Mouse (Mus musculus) embryonic fibroblast, embryonic 13.5 days (primary cell): ENCODE results near the gene Bicra. TPM values are rescaled to one million over a fixed set of nuclear protein-coding genes. Genes with fewer than 3 reads are reported as not detected.

ENCODE experiments used
- H3K27ac ChIP-seq: 2 replicates; pipeline ENCODE4 v1.5.1; 2012; ENCODE audit warnings: low read length, control low read depth, inconsistent platforms; ENCODE audit not compliant: insufficient read depth
- H3K4me1 ChIP-seq: 2 replicates; pipeline ENCODE4 v1.6.1; 2011; ENCODE audit warnings: low read length; ENCODE audit not compliant: control insufficient read depth, insufficient read depth
- H3K4me3 ChIP-seq: 2 replicates; pipeline ENCODE4 v1.5.1; 2011; ENCODE audit warnings: mild to moderate bottlenecking, control low read depth, low read length; ENCODE audit not compliant: insufficient read depth
- CTCF ChIP-seq: IDR thresholded peaks from 2 replicates; pipeline ENCODE4 v1.5.1; 2011; ENCODE audit warnings: mild to moderate bottlenecking, control low read depth, low read length, moderate library complexity, borderline replicate concordance; ENCODE audit not compliant: insufficient read depth
- POLR2A ChIP-seq: IDR thresholded peaks from 2 replicates; pipeline ENCODE4 v1.6.1; 2011; ENCODE audit warnings: low read depth, mild to moderate bottlenecking, control low read depth, low read length, moderate library complexity
- polyA plus RNA-seq: library from polyadenylated mRNA; stranded (reverse); fragments of >200 nt; gene quantifications from 2 replicates; pipeline ENCODE4 v1.2.4, GENCODE M21; 2011; ENCODE audit warnings: low read depth; ENCODE audit not compliant: missing spikeins, insufficient read length

Bicra gene
- polyA plus RNA-seq, 1 experiment: 10.8 TPM

DNA sequence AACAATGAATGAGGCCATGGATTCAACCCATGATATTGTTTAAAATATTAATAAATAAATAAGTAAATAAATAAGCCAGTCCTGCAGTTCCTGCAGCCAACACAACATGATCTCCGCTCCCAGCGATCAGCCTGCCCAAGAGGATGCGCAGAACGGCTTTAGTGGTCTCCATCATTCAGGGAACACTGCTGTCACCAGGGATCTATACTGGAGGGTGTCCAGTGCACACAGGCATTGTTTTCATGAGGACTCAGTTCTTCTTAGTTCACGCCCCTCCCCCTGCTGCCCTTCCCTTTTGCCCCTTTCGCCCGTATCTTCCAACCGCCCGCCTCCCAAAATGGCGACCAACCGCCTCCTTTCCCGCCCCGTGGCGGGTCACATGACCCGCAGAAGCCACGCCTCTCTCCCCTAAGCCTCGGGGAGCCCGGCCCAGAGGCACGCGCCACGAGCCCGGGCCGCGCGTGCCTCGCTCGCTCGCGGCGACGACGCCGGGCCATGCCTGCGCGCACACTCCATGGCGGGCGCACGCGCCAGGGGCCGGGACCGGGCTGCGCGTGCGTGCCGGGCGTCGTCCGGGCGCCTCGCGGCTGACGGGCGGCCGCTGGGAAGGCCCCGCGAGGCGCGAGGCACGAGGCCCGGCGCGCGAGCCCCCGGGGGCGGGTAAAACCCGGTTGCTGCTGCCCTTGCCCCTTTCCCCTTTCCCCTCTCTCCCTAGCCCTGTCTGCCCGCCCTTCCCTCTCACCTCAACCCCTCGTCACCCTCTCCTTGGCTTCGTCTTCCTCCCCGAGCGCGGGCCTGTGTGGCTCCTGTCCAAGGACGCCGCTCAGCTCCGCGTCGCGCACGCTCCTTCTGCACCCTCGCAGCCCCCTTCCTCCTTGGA is 13.7 kb upstream of the Bicra start, which contains the start of gene Zfp541:
Gene Zfp541, plus strand, starts transcription at position 596 of the 880 bp plus-strand sequence.
- Histone ChIP-seq H3K4me1 (no peaks in the 10 kb centered on the region), H3K4me3 (no peak within 1 kb of the TSS), H3K27ac (no peak within 1 kb of the TSS)
- no peak for TF ChIP-seq CTCF
- TF ChIP-seq POLR2A: no peak

- no peak overlapping the region for H3K4me3 ChIP-seq
- H3K4me1 ChIP-seq: no peaks in the 10 kb centered on the region; the same call in 1 of the 2 replicates
- no peak overlapping the region for H3K27ac ChIP-seq
- TF ChIP-seq CTCF (no peak), POLR2A (no peak)
Measured at GRCm38 (mm10) chr7:16057136-16057534, 9.4 kb upstream of the Bicra start.

GRCm38 (mm10) chr7:16056459-16057135 is 8.9 kb upstream of the Bicra start:
- H3K27ac ChIP-seq: no peak overlapping the region
- no peak overlapping the region for H3K4me3 ChIP-seq
- TF ChIP-seq CTCF (no peak), POLR2A (no peak)
- no peaks in the 10 kb centered on the region; the same call in 1 of the 2 replicates for H3K4me1 ChIP-seq

DNA sequence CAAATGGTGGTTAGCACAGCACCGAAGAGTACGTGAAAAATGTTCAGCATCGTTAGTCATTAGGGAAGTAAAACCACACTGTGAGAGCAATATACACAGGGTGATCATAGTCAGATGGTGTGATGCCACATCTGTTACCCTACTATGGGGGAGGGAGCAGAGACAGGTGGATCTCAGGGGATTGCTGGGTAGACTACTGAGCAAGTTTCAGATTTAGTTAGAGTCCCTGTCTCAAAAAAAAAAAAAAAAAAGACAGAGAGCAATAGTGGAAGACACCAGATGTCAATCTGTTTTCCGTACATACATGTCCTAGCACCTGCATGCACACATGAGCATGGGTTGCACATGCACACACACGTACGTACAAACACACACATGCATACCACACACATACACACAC is 7.9 kb upstream of the Bicra start:
- no peak overlapping the region for H3K27ac ChIP-seq
- no peak for TF ChIP-seq CTCF
- no peak for TF ChIP-seq POLR2A
- H3K4me1 ChIP-seq: no peaks in the 10 kb centered on the region; the same call in 1 of the 2 replicates

DNA sequence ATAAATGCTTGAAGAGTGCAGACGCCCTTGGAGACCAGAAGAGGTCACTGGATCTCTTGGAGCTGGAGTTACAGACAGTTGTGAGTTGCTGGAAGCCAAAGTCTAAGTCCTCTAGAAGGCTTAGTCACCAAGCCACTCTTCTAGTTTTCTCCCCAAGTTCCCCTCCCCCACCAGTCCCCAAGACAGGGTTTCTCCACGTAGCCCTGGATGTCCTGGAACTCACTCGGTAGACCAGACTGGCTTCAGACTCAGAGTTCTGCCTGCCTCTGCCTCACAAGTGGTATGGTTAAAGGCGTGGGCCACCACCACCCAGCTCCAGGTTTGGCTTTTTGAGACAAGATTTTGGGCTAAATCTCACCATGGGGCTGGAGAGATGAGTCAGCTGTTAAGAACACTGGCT is 7.2 kb upstream of the Bicra start:
- H3K27ac ChIP-seq: no peak overlapping the region
- TF ChIP-seq POLR2A: no peak
- no peak for TF ChIP-seq CTCF

More for the DNA sequence above, 7.9 kb upstream of the Bicra start:
- no peak overlapping the region for H3K4me3 ChIP-seq

DNA sequence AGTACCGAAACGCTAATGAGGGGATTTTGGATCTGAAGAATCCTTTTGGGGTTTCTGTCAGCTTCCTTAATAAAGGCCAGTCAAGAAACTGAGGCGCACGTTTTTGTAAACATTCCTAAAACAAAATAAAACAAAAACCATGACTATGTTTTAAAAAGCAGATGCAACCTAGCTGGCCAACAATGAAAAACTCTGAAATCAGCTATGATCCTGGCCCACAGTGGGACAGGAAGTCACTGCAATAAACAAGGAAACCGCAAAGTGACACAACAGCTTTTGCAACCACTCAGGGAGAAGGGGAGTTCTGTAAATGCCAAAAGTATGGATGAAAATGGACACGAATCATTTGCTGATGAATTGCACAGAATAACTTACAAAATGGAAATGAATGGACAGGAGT is 5.4 kb upstream of the Bicra start:
- H3K27ac ChIP-seq: peak overlapping the region; percentile 41; the same call in 1 of the 2 replicates

More for the DNA sequence above, 7.2 kb upstream of the Bicra start:
- Histone ChIP-seq H3K4me1 (no peaks in the 10 kb centered on the region; the same call in 1 of the 2 replicates), H3K4me3 (no peak overlapping the region)

GRCm38 (mm10) chr7:16052684-16053083 is 5.0 kb upstream of the Bicra start:
- peak overlapping the region; percentile 58 for H3K27ac ChIP-seq
- peak overlapping the region; percentile 56 for H3K4me3 ChIP-seq
- TF ChIP-seq POLR2A (peak; percentile 80), CTCF (no peak)
- no peaks in the 10 kb centered on the region; the same call in 1 of the 2 replicates for H3K4me1 ChIP-seq

More for the DNA sequence above, 5.4 kb upstream of the Bicra start:
- no peak for TF ChIP-seq POLR2A
- no peak for TF ChIP-seq CTCF
- Histone ChIP-seq H3K4me1 (no peaks in the 10 kb centered on the region; the same call in 1 of the 2 replicates), H3K4me3 (peak overlapping the region; percentile 16; the same call in 1 of the 2 replicates)

DNA sequence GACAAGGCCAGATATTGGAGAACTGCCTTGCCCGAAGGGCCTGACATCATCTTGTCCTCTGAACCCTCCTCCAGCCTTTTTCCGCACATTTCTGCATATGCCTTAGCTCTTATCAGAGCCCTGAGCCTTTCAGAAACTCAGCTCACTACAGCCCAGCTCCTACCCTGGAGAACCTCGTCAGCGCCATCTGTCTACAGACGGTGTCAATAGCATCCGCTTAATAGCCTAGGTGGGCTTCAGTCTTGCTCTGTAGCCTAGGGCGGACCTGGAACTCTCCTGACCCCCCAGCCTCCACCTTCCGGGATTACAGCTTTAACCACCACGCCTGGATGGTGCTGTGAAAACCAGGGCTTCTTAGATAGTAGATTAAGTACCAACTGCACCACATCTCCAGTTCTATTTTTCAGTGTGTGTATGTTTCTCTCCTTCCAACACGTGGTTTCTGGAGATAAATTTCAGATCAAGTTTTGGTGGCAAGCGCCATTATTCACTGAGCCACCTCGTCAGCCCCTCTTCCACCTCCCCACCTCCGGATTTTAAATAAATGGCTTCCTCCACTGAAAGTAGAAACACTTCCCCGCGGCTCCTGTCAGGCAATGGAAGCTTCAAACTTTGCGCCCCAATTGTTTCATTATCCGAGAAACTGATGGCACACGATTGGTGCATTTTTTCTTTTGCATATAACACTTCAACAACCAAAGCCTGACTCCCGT is 4.3 kb upstream of the Bicra start:
- no peaks in the 10 kb centered on the region; the same call in 1 of the 2 replicates for H3K4me1 ChIP-seq
- H3K4me3 ChIP-seq: peak overlapping the region; percentile 56
- H3K27ac ChIP-seq: peak overlapping the region; percentile 58
- TF ChIP-seq POLR2A: no peak
- peak; percentile 62; the same call in 1 of the 2 replicates for TF ChIP-seq CTCF

DNA sequence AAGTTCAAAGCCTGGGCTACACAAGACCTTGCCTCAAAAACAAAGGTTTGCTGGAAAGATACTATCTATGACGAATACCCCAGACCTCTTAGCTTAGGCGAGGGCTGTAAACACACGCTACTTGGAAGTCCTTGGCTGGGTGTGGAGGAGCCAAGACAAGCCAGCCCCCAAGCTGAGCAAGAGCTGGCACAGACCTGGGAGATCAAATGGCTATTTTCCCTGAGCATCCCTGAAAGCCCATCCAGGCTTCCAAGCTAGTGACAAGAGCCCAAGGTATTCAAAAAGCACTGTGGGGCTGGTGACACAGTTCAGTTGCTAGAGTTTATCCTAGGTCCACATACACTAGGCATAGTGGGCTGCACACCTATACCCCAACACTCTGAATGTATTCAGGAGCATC is 2.9 kb upstream of the Bicra start:
- TF ChIP-seq CTCF: no peak
- no peak for TF ChIP-seq POLR2A
- no peak overlapping the region for H3K27ac ChIP-seq
- no peak overlapping the region for H3K4me3 ChIP-seq
- peaks cover 3% of the 10 kb centered on the region for H3K4me1 ChIP-seq

DNA sequence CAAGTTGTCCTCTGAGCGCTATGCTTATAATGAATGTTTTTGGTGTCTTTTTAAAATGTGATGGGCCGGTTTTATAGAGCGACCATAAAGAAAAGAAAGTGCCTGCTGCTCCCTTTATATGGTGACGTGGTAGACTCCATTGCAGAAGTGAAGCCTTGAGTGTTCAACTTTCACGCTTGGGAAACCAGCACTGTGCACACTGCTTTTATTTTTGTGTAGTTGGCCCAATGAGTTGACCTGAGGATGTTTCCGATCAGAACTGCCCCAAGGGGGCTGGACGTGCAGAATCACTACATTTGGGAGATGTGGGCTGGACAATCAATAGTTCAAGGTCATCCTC is 1.8 kb upstream of the Bicra start:
- TF ChIP-seq CTCF (no peak), POLR2A (no peak)
- Histone ChIP-seq H3K27ac (no peak overlapping the region), H3K4me3 (peak overlapping the region; percentile 76), H3K4me1 (peaks cover 12% of the 10 kb centered on the region)
